Mouse (Mus musculus) ES-Bruce4 (cell line): ENCODE data around the gene Kiss1.

Source experiments
- CTCF ChIP-seq: IDR thresholded peaks from one replicate; pipeline ENCODE4 v1.8.1; 2011; ENCODE audit warnings: low read depth, low read length
- POLR2A ChIP-seq: IDR thresholded peaks from one replicate; pipeline ENCODE4 v1.8.1; 2011; ENCODE audit warnings: low read length; ENCODE audit not compliant: insufficient read depth

- TF ChIP-seq POLR2A: no peak
- no peak for TF ChIP-seq CTCF
Measured at GRCm38 (mm10) chr1:133298816-133299215, 22.9 kb upstream of the Kiss1 start.
